Mouse (Mus musculus): Measurements from ENCODE around the gene Dctd. TPM values are rescaled to one million over a fixed set of nuclear protein-coding genes. Genes with fewer than 3 reads are reported as not detected.

Gene Dctd
- polyA plus RNA-seq, 1 experiment from 2014 or later, result 10.4 TPM

DNA sequence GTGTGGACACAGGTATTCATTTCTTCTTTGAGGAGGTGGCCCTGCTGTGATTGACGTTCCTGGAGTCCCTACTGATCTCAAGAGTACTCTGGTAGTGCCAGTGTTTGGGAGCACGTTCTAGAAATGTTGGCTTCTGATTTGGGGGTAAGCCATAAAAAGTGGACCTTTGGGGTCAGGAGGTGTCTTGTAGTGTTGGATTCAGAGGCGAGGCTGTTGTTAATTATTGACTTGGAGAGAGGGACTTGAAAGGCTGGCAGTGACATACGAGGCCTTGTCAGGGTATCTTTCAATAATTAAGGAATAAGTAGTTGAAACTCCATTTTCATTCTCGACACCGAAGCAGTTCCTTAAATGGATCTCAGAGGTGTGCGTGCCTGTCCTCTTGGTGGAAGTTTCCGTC, 31.4 kb downstream of the Dctd start:
- WGBS, result 84% methylated on average over 8 of the region's 8 CpGs
- Histone ChIP-seq H3K4me1 (ENCODE audit: control insufficient read depth, insufficient read depth, low read length) (no peaks in the 10 kb centered on the region), H3K27ac (replicated peaks; ENCODE audit: low read depth, low read length) (no peak overlapping the region), H3K27me3 (ENCODE audit: control insufficient read depth, insufficient read depth, low read length) (no peaks in the 10 kb centered on the region), H3K4me3 (replicated peaks; ENCODE audit: low read depth, low read length) (no peak overlapping the region), H3K4me2 (ENCODE audit: low read length) (no peak overlapping the region), H3K9me3 (ENCODE audit: control insufficient read depth, low read length) (no peaks in the 10 kb centered on the region), H3K9ac (replicated peaks; ENCODE audit: low read length) (no peak overlapping the region), H3K36me3 (ENCODE audit: control insufficient read depth, insufficient read depth, low read length) (no peaks in the 10 kb centered on the region)
- ATAC-seq (ENCODE audit: low FRiP score, low TSS enrichment) (no peak), DNase-seq (no peak)

DNA sequence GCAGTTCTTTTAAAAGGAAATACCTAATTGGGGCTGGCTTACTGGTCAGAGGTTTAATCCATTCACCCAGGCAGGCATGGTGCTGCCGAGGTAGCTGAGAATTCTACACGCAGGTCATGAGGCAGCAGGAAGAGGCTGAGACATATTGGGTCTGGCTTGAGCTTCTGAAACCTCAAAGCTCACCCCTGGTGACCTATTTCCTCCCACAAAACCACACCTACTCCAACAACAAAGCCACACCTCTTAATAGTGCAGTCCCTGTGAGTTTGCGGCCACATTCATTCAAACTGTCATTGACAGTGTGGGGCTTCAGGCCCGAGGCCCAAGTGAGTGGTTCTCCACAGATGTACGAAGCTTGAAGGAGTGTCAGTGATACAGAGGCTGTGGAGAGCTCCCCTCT, 34.4 kb downstream of the Dctd start:
- ATAC-seq (ENCODE audit: low FRiP score, low TSS enrichment) (no peak), DNase-seq (no peak)
- Histone ChIP-seq H3K9me3 (ENCODE audit: control insufficient read depth, low read length) (no peaks in the 10 kb centered on the region), H3K36me3 (ENCODE audit: control insufficient read depth, insufficient read depth, low read length) (no peaks in the 10 kb centered on the region), H3K4me3 (replicated peaks; ENCODE audit: low read depth, low read length) (no peak overlapping the region), H3K27me3 (ENCODE audit: control insufficient read depth, insufficient read depth, low read length) (no peaks in the 10 kb centered on the region), H3K27ac (replicated peaks; ENCODE audit: low read depth, low read length) (no peak overlapping the region), H3K9ac (replicated peaks; ENCODE audit: low read length) (no peak overlapping the region), H3K4me1 (ENCODE audit: control insufficient read depth, insufficient read depth, low read length) (peaks cover 15% of the 10 kb centered on the region), H3K4me2 (ENCODE audit: low read length) (no peak overlapping the region)
- 92% methylated on average over 5 of the region's 5 CpGs for WGBS

DNA sequence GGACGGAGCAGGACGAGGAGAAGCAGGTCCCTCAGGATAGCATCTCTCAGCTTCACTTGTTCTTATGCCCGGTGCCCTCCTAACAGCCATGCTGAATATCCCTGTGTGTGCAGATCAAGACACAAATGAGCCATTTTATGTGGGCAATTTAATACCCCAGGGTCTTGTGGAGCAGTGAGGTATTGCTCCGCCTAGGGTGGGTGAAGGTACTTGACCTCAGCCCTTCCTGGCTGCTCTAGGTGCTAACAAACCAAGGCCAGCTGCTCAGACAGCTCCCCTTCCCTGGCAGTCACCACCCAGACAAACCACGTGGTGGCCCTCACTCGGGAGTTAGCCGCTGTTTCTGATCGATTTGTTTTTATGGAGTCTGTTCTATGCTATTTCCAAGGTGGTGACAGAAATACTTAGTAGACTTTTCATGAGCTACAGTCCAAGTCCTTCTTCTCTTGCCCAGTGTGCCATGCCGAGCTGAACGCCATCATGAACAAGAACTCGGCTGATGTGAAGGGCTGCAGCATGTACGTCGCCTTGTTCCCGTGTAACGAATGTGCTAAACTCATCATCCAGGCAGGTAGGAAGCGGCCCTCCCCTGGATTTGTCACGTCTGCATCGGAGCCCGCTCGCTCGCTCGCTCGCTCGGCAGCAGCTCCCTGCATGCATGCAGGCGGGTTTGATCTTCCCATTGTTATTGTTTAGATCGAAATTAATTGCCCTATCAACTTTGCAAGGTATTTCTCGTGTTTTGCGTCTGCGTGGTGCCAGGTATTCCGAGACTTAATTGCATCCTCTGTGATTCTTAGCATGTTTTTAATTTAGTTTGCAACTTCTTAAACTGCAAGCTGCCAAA, 38.1 kb downstream of the Dctd start:
- peak overlapping the region; percentile 37 for H3K4me2 ChIP-seq (ENCODE audit: low read length)
- 0 out of 2 replicates have a peak overlapping the region, but pooled peaks have one; percentile 7 for H3K4me3 ChIP-seq (replicated peaks; ENCODE audit: low read depth, low read length)
- no peaks in the 10 kb centered on the region for H3K27me3 ChIP-seq (ENCODE audit: control insufficient read depth, insufficient read depth, low read length)
- no peaks in the 10 kb centered on the region for H3K36me3 ChIP-seq (ENCODE audit: control insufficient read depth, insufficient read depth, low read length)
- WGBS, result 60% methylated on average over 30 of the region's 30 CpGs
- H3K4me1 ChIP-seq (ENCODE audit: control insufficient read depth, insufficient read depth, low read length), result peaks cover 16% of the 10 kb centered on the region
- no peaks in the 10 kb centered on the region for H3K9me3 ChIP-seq (ENCODE audit: control insufficient read depth, low read length)
- ATAC-seq (ENCODE audit: low FRiP score, low TSS enrichment) (peak; percentile 56; the same call in 1 of the 2 replicates), DNase-seq (peak; percentile 59)
- no peak overlapping the region for H3K9ac ChIP-seq (replicated peaks; ENCODE audit: low read length)
- H3K27ac ChIP-seq (replicated peaks; ENCODE audit: low read depth, low read length), result peak overlapping the region; percentile 60

DNA sequence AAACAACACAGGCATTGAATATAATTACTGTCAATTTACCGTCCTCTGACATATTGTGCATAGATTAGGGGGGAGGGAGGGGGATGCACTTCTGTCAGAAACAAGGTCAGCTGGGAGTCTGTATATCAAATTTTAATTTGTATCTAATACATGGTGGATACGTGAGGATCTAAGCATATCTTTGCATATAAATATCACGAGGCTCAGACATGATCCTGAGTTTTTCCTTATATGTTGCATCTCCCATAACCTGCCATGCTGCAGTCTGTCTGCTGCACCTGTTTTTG, 38.7 kb downstream of the Dctd start:
- peaks cover 16% of the 10 kb centered on the region for H3K4me1 ChIP-seq (ENCODE audit: control insufficient read depth, insufficient read depth, low read length)
- H3K27ac ChIP-seq (replicated peaks; ENCODE audit: low read depth, low read length), result peak overlapping the region; percentile 63; the same call in 1 of the 2 replicates
- DNase-seq (peak; percentile 43), ATAC-seq (ENCODE audit: low FRiP score, low TSS enrichment) (peak; percentile 57; the same call in 1 of the 2 replicates)
- WGBS, result 29% methylated on average over 3 of the region's 3 CpGs
- no peaks in the 10 kb centered on the region for H3K9me3 ChIP-seq (ENCODE audit: control insufficient read depth, low read length)
- no peaks in the 10 kb centered on the region for H3K36me3 ChIP-seq (ENCODE audit: control insufficient read depth, insufficient read depth, low read length)
- 0 out of 2 replicates have a peak overlapping the region, but pooled peaks have one; percentile 12 for H3K9ac ChIP-seq (replicated peaks; ENCODE audit: low read length)
- no peaks in the 10 kb centered on the region for H3K27me3 ChIP-seq (ENCODE audit: control insufficient read depth, insufficient read depth, low read length)
- H3K4me3 ChIP-seq (replicated peaks; ENCODE audit: low read depth, low read length), result no peak overlapping the region
- H3K4me2 ChIP-seq (ENCODE audit: low read length), result peak overlapping the region; percentile 37

DNA sequence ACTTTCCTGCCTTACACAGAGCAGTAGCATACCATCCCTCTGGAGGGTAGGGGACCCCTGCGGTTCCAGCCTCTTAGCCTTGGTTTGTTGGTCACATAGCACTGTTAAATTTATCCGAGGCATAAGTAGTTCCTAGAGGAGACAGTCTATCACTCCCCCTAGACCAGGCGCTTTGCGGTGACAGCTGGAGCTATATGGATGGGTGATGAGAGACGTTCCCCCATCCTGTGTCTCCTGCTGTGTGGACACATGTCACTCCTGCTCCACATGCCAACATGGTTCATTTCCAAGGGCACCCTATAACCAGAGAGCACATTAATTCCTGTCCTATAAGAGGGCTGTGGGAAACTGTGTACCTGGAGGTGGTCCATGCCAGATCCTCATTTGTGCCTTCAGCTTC, 42.1 kb downstream of the Dctd start:
- Histone ChIP-seq H3K4me3 (replicated peaks; ENCODE audit: low read depth, low read length) (no peak overlapping the region), H3K9me3 (ENCODE audit: control insufficient read depth, low read length) (no peaks in the 10 kb centered on the region), H3K9ac (replicated peaks; ENCODE audit: low read length) (no peak overlapping the region), H3K27ac (replicated peaks; ENCODE audit: low read depth, low read length) (no peak overlapping the region), H3K36me3 (ENCODE audit: control insufficient read depth, insufficient read depth, low read length) (no peaks in the 10 kb centered on the region), H3K27me3 (ENCODE audit: control insufficient read depth, insufficient read depth, low read length) (no peaks in the 10 kb centered on the region), H3K4me1 (ENCODE audit: control insufficient read depth, insufficient read depth, low read length) (peaks cover 16% of the 10 kb centered on the region), H3K4me2 (ENCODE audit: low read length) (no peak overlapping the region)
- WGBS, result 80% methylated on average over 5 of the region's 5 CpGs
- no peak for ATAC-seq (ENCODE audit: low FRiP score, low TSS enrichment)
- no peak for DNase-seq

DNA sequence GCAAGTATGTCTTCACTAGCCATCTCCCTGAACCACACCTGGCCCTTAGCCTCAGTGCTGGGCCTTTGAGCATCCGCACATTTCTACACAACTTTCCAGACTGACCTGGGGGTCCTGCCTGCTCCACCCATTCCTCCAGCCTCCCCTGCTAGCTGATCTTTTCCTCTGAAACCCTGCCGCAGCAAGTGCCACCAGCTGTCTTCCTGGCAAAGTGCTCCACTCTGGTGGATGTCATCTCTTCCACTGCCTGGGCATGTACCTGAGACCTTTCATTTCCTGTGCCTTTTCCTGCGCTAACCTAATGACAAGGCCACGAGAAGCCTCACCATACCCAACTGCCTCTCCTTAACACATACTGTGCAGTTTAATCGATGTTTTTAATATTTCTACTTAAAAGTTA, 46.9 kb downstream of the Dctd start:
- no peak for ATAC-seq (ENCODE audit: low FRiP score, low TSS enrichment)
- no peaks in the 10 kb centered on the region; the same call in 1 of the 2 replicates for H3K9me3 ChIP-seq (ENCODE audit: control insufficient read depth, low read length)
- H3K9ac ChIP-seq (replicated peaks; ENCODE audit: low read length), result no peak overlapping the region
- no peak for DNase-seq
- H3K4me2 ChIP-seq (ENCODE audit: low read length), result no peak overlapping the region
- H3K27ac ChIP-seq (replicated peaks; ENCODE audit: low read depth, low read length), result no peak overlapping the region
- no peaks in the 10 kb centered on the region for H3K36me3 ChIP-seq (ENCODE audit: control insufficient read depth, insufficient read depth, low read length)
- 91% methylated on average over 5 of the region's 5 CpGs for WGBS
- H3K27me3 ChIP-seq (ENCODE audit: control insufficient read depth, insufficient read depth, low read length), result no peaks in the 10 kb centered on the region
- H3K4me3 ChIP-seq (replicated peaks; ENCODE audit: low read depth, low read length), result no peak overlapping the region
- no peaks in the 10 kb centered on the region for H3K4me1 ChIP-seq (ENCODE audit: control insufficient read depth, insufficient read depth, low read length)

DNA sequence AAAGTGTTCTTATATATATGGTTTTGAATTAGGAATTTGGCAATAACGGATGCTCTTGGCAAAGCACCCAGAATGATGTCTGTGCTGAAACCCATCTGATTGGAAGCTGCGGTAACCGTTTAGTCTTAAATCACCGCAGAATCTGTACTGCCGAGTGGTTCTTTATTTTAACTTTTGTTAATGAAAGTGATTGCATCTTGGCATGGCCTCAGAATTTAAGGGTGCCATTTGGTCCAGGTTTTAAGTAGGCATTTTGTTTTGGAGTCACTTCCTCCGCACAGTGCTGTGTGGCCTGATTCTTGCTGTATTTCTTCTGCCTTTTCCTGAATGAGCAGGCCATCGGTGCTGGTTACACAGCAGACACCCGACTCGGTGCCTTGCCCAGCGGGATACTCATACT, 47.6 kb downstream of the Dctd start:
- Histone ChIP-seq H3K27ac (replicated peaks; ENCODE audit: low read depth, low read length) (no peak overlapping the region), H3K9ac (replicated peaks; ENCODE audit: low read length) (no peak overlapping the region), H3K4me2 (ENCODE audit: low read length) (no peak overlapping the region), H3K4me1 (ENCODE audit: control insufficient read depth, insufficient read depth, low read length) (no peaks in the 10 kb centered on the region), H3K27me3 (ENCODE audit: control insufficient read depth, insufficient read depth, low read length) (no peaks in the 10 kb centered on the region), H3K9me3 (ENCODE audit: control insufficient read depth, low read length) (no peaks in the 10 kb centered on the region; the same call in 1 of the 2 replicates), H3K4me3 (replicated peaks; ENCODE audit: low read depth, low read length) (no peak overlapping the region), H3K36me3 (ENCODE audit: control insufficient read depth, insufficient read depth, low read length) (no peaks in the 10 kb centered on the region)
- WGBS, result 94% methylated on average over 10 of the region's 10 CpGs
- no peak for ATAC-seq (ENCODE audit: low FRiP score, low TSS enrichment)
- no peak for DNase-seq

DNA sequence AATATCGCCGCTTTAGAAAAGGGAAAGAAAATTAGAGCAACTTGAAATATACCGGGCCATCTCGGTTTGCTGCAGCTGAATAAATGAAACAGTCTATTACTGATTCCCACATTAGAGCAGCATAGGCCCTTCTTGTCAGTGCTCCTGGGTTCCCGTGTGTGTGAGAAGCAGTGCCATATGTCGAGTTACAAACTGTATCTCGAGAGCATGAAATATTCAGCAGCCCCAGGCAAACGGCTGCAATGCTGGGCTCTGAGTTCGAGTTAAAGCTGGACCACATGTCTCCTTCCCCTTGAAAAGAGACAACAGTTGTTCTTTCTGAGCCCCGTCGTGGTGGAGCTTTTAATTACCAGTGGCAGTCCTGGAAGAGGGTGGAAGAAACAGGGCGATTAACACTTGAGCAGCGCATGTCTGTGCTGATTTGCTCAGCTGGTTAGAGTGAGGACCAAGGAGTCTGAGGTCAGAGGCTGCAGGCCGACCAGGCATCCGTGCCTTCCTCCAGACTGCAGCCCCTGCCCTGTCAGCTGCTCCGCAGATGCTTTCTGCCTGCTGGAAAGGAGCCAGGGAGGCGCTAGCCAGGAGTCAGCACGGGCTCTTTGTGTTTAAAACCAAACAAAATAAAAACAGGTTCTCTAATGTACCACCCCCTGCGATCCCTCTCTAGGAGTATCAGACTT, 53.3 kb downstream of the Dctd start:
- Histone ChIP-seq H3K27me3 (ENCODE audit: control insufficient read depth, insufficient read depth, low read length) (no peaks in the 10 kb centered on the region), H3K9me3 (ENCODE audit: control insufficient read depth, low read length) (no peaks in the 10 kb centered on the region; the same call in 1 of the 2 replicates), H3K4me2 (ENCODE audit: low read length) (0 out of 2 replicates have a peak overlapping the region, but pooled peaks have one; percentile 25), H3K4me1 (ENCODE audit: control insufficient read depth, insufficient read depth, low read length) (peaks cover 16% of the 10 kb centered on the region; the same call in 1 of the 2 replicates), H3K9ac (replicated peaks; ENCODE audit: low read length) (no peak overlapping the region), H3K4me3 (replicated peaks; ENCODE audit: low read depth, low read length) (no peak overlapping the region), H3K36me3 (ENCODE audit: control insufficient read depth, insufficient read depth, low read length) (no peaks in the 10 kb centered on the region), H3K27ac (replicated peaks; ENCODE audit: low read depth, low read length) (peak overlapping the region; percentile 26; the same call in 1 of the 2 replicates)
- ATAC-seq (ENCODE audit: low FRiP score, low TSS enrichment) (peak; percentile 46; the same call in 1 of the 2 replicates), DNase-seq (peak; percentile 79)
- 38% methylated on average over 19 of the region's 19 CpGs for WGBS
